Mouse (Mus musculus): Measurements from ENCODE around the gene Helz2. TPM values are rescaled to one million over a fixed set of nuclear protein-coding genes. Genes with fewer than 3 reads are reported as not detected.
A peak's percentile ranks its signal among the peaks of the same experiment; 100 is the strongest.
"Not testable (repeated sequence)": the region's sequence is repeated elsewhere in the genome, so short reads cannot be mapped to it uniquely, and the experiment has no call there.

Helz2 gene
- total RNA-seq, 4 experiments from 2014 or later, result 2.6 to 3.6 (median 2.9) TPM

DNA sequence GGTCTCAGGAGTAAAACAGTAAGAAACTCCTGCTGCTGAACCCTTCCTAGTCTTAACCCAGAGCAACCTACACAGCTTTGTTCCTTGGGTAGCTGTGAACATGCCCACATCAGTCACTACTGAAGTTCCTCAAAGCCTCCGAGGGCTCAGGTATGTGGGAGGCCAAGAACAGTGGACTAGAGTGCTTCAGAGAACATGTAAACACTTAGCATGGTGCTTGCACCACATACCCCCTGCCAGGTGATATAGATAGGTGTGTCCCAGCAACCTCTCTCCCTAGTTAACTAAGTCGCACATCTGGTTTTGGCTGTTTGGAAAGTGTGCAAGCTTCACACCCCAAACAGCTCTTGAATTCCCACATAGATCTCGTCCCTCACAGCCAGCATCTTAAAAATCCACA, 40.2 kb downstream of the Helz2 start:
- no peak for DNase-seq (ENCODE audit: low spot score in 2 of 2)

- DNase-seq (ENCODE audit: low spot score in 2 of 2), result no peak
Observed at GRCm38 (mm10) chr2:181196628-181197300, 45.1 kb downstream of the Helz2 start.

GRCm38 (mm10) chr2:181193044-181193443, 48.8 kb downstream of the Helz2 start:
- no peak for DNase-seq (ENCODE audit: low spot score in 2 of 2)

GRCm38 (mm10) chr2:181191936-181192335, 49.9 kb downstream of the Helz2 start:
- DNase-seq (ENCODE audit: low spot score in 2 of 2), result no peak

DNA sequence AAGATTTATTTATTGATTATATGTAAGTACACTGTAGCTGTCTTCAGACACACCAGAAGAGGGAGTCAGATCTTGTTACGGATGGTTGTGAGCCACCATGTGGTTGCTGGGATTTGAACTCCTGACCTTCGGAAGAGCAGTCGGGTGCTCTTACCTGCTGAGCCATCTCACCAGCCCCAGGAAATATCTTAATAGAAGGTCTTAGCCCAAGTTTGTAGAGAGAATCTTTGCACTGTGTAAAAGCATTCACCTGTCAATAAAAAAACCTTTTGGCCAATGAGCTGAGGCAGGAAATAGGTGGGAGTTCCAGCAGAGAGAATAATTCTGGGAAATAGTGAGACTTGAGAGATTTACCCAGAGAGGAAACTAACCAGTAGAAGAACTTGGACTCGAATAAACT, 50.4 kb downstream of the Helz2 start:
- not testable (repeated sequence) for DNase-seq (ENCODE audit: low spot score in 2 of 2)

- no peak for DNase-seq (ENCODE audit: low spot score in 2 of 2)
Observed at GRCm38 (mm10) chr2:181189321-181189720, 52.5 kb downstream of the Helz2 start.

GRCm38 (mm10) chr2:181188681-181189080, 53.1 kb downstream of the Helz2 start:
- no peak for DNase-seq (ENCODE audit: low spot score in 2 of 2)

DNA sequence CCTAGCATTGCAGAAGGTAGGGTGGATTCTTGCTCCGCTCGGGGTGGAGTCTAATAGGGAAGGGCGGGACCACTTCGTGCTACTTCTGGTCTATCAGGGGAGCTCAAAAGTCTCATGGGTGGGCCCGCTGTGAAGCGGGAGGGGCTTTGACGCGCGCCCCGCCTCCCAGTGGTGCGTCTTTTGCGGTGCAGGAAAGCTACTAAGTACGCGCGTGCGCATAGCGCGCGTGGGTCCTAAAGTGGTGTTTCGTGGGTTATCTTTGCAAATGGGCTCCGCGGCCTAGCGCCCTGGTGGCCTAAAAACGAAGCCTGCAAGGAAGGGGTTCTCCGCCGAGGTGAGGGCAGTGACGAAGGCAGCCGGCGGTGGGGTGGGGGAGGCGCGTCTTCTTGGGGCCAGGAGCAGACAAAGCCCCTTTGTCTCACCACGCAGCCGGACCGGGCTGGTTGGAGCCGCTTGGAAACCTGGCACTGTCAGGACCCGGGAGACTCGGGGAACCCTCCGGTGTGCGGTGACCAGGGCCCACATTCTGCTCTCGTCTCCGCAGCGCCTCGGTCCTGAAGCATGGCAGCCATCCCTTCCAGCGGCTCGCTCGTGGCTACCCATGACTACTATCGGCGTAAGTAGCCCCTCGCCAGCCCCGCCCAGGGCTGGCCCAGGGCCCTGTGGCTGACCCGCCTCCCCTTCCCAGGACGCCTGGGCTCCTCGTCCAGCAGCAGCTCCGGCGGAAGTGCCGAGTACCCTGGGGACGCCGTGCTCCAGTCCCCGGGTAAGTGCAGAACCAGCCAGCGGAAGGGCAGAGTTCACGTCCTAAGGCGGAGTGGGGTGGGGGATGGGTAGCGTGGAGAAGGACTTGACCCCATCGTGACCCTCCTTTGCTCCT, 54.5 kb downstream of the Helz2 start, which contains the start of gene Ppdpf:
Gene Ppdpf (plus strand): TSS at position 127 of the 880 bp plus-strand sequence.
- peak; percentile 91 to 94 for DNase-seq (ENCODE audit: low spot score in 2 of 2)

- DNase-seq (ENCODE audit: low spot score in 2 of 2), result peak; percentile 79 to 92
Observed at GRCm38 (mm10) chr2:181186635-181187034, 55.2 kb downstream of the Helz2 start.

DNA sequence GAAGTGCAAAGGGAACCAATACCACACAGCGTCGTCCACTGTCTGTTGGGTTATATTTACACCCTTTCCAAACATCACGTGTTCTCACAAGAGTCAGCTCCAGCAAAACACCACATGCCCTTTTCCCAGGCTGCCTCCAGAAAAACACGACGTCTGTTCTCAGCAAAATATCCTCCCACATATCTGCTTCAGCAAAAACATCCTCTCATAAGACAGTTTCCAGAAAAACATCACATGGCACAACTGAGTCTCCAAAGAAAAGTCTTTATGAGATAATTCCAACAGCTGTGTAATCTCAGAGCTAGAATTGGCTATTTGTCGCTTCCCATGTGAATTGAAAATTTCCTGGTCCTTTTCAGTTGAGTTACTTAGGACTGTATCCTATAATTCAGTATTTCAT, 60.9 kb downstream of the Helz2 start:
- DNase-seq (ENCODE audit: low spot score in 2 of 2), result peak in 1 of 2 experiments; percentile 20

- DNase-seq (ENCODE audit: low spot score in 2 of 2), result no peak
Observed at GRCm38 (mm10) chr2:181178471-181178870, 63.4 kb downstream of the Helz2 start.

DNA sequence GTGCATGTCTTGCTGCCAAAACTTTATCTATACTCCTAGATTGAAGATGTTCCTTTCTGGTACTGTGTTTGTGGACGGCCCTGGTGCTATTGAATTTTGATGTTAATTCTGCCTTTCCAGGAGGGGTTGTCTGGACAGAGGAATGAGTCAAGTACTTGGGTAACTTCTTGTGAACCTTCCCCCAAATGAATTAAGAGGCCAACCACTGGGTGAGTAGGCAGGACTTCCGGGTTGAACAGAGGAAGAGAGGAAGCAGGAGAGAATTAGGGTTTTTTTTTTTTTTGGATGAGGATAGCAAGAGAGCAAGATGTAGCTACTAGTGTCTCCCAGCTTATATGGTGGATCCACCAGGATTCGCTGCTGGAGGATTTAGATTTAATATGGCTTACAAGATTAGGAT, 63.8 kb downstream of the Helz2 start:
- no peak for DNase-seq (ENCODE audit: low spot score in 2 of 2)

Other genes with a start within 250 kb of the Helz2 start
- gene Chrna4, start 198.5 kb downstream of the Helz2 start, total RNA-seq (2022), result 10 to 100 TPM; 21.1 to 28.4 (median 23.8) TPM
- gene Kcnq2, start 106.7 kb downstream of the Helz2 start, total RNA-seq (2022), result 100 to 1,000 TPM; 264 to 350 (median 303) TPM
- gene Eef1a2, start 85.0 kb downstream of the Helz2 start, total RNA-seq (2022), result 1,000 to 10,000 TPM in 3 of 4 experiments, 100 to 1,000 TPM in 1; 995 to 1,073 (median 1,037) TPM
- 10 to 100 TPM; 70.7 to 91.8 (median 77.8) TPM for gene Ppdpf, start 54.8 kb downstream of the Helz2 start, total RNA-seq (2022)
- not detected for gene Ptk6, start 39.2 kb downstream of the Helz2 start, total RNA-seq (2022)
- gene Srms, start 28.8 kb downstream of the Helz2 start, total RNA-seq (2022), result under 1 TPM in 3 of 4 experiments, not detected in 1; 0.24 to 0.34 (median 0.31) TPM
- not detected for gene Fndc11, start 22.0 kb downstream of the Helz2 start, total RNA-seq (2022)
- 10 to 100 TPM; 17.1 to 22.9 (median 20.9) TPM for gene Gmeb2, start 46.0 kb upstream of the Helz2 start, total RNA-seq (2022)
- 100 to 1,000 TPM; 530 to 604 (median 573) TPM for gene Stmn3, start 72.5 kb upstream of the Helz2 start, total RNA-seq (2022)
- gene Rtel1, start 77.7 kb upstream of the Helz2 start, total RNA-seq (2022), result 10 to 100 TPM; 26.1 to 41.3 (median 37.1) TPM
- 10 to 100 TPM; 69.8 to 88.2 (median 76.7) TPM for gene Zgpat, start 122.9 kb upstream of the Helz2 start, total RNA-seq (2022)
- gene Arfrp1, start 123.4 kb upstream of the Helz2 start, total RNA-seq (2022), result 10 to 100 TPM; 43.4 to 54.5 (median 50.7) TPM
- gene Lime1, start 138.1 kb upstream of the Helz2 start, total RNA-seq (2022), result 10 to 100 TPM; 31.4 to 58.3 (median 42.7) TPM
- gene Zbtb46, start 217.4 kb upstream of the Helz2 start, total RNA-seq (2022), result 10 to 100 TPM in 1 of 4 experiments, 1 to 10 TPM in 3; 7.9 to 10.4 (median 9.3) TPM

All from layer of hippocampus, adult 8-10 months (tissue).